Mouse (Mus musculus) frontal cortex, postnatal 36 days (tissue): ENCODE measurements around the gene Usp17la.
"Not testable (repeated sequence)": the region's sequence is repeated elsewhere in the genome, so short reads cannot be mapped to it uniquely, and the experiment has no call there.

Experiments used
- DNase-seq, 2 experiments: peaks; one replicate each; pipeline ENCODE4 v3.0.0; 2022; ENCODE audit warnings: low spot score in 2 of 2

Usp17la gene

DNA sequence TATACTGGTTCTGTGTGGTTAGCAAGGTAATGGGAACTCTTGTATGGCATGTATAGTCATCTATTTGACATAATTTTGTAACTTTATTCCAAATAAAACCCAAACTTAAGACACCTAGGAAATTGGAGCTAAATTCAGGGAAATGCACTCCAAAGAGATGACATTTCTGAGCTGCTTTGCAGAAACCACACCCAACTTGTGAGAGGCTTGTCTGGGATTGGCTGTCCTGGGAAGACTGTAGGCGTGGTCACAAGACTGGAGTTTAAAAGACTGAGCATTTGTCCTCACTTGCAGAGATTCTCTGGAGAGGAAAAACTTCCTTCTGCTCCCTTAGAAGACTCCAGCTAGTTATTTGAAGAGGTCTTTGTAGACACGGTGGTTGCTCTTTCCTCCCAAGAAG is at the start of gene Usp17la:
TSS of gene Usp17la (plus strand) at position 301 of the 400 bp plus-strand sequence.
- not testable (repeated sequence) for DNase-seq

DNA sequence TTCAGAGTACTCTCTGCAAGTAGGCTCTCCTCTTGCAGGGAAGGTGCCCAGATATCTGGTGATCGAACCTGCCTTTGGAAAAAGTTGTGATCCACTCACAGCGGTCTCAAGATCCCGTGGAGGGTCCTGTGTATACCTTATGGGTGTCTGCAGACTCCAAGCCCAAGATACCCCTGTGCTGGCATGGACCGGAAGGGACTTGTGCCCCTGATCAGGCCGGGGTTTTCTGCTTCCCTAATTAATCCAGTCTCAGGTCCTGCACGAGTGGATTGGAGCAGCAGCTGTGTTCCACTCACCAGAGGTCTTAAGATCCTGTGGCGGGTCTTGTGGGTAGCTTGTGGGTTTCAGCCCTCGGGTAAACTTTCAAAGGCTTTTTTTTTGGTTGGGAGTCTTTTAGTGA is 46.5 kb upstream of the Usp17la start:
- DNase-seq: not testable (repeated sequence)

DNA sequence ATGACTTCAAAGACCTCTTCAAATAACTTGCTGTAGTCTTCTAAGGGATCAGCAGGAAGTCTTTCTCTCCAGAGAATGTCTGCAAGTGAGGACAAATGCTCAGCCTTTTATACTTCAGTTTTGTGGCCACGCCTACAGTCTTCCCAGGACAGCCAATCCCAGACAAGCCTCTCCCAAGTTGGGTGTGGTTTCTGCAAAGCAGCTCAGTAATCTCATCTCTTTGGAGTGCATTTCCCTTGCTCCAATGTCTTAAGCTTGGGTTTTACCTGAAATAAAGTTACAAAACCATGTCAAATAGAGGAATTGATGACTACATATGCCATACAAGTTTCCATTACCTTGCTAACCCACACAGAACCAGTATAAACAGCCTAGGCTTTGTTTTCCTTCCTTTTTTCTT is 14.3 kb upstream of the Usp17la start, which contains the start of gene Usp17lb:
TSS of gene Usp17lb (minus strand) at position 101 of the 400 bp plus-strand sequence.
- DNase-seq: no peak

DNA sequence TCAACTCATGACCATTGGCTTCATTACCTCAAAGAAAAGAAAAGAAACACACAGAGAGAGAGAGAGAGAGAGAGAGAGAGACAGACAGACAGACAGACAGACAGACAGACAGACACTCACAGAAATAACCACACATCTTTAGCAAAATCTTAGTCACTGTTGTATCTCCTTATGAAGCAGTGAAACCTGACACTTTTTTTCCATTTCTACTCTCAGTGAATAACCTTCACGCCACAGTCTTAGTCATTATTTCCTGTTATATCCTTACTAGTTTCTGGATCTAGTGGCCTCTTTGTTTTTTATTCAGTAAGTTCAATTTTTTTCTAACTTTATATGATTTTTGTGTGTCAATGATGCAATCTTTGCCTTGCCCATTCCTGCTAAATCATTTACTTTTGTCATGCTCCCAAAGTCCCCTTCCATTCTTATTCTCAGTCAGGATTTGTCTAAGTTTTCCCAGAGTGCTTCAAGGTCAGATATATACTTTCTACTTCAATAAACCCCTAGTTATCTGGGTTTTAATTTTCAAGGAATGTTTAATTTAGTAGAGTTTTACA is 13.0 kb upstream of the Usp17la start:
- no peak for DNase-seq

DNA sequence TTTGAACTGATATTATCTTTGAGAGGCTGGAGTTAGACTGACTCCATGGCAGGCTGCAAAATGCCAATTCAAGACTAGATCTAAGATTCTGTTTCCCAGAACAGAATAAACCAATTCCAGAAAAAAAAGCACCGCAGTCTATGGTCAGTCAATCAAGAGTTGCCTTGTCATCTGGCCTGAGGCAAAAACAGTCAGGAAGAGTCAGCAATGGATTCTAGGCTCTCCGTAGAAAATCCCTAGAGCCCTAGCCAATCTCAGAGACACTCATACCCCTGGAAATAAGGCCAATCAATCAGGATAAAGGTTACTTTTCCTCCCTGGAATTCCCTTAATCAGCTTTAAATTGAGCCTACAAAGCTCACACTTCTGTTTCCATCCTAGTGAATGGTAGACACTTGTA is 5.3 kb upstream of the Usp17la start:
- DNase-seq: not testable (repeated sequence)

DNA sequence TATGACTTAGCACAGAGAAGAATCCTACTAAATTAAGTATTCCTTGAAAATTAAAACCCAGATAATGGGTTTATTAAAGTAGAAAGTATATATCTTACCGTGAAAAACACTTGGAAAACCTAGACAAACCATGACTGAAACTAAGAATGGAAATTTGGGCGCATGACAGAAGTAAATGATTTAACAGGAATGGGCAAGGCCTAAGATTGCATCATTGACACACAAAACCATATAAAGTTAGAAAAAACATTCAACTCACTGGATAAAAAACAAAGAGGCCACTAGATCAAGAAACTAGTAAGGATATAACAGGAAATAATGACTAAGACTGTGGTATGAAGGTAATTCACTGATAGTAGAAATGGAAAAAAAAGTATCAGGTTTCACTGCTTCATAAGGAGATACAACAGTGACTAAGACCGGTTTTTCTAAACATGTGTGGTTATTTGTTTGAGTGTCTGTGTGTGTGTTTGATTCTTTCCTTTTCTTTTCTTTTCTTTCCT is 1.5 kb upstream of the Usp17la start:
- DNase-seq: no peak

DNA sequence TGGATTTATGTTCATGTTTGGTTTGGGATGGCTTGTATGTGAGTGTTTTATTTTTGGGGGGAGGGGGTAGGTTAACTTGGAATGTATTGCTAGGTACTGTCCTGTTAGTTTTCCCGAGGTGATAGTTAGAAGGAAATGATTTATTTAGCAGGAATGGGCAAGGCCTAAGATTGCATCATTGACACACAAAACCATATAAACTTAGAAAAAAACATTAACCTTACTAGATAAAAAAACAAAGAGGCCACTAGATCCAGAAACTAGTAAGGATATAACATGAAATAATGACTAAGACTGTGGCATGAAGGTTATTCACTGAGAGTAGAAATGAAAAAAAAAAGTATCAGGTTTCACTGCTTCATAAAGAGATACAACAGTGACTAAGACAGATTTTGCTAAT is 874 bp downstream of the Usp17la start:
- DNase-seq: no peak

DNA sequence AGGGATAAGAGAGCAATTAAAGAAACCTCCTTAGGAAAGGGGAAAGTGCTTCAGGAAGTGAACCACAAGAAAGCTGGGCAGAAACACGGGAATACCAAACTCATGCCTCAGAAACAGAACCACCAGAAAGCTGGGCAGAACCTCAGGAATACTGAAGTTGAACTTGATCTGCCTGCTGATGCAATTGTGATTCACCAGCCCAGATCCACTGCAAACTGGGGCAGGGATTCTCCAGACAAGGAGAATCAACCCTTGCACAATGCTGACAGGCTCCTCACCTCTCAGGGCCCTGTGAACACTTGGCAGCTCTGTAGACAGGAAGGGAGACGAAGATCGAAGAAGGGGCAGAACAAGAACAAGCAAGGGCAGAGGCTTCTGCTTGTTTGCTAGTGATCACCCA is 4.6 kb downstream of the Usp17la start:
- no peak for DNase-seq

DNA sequence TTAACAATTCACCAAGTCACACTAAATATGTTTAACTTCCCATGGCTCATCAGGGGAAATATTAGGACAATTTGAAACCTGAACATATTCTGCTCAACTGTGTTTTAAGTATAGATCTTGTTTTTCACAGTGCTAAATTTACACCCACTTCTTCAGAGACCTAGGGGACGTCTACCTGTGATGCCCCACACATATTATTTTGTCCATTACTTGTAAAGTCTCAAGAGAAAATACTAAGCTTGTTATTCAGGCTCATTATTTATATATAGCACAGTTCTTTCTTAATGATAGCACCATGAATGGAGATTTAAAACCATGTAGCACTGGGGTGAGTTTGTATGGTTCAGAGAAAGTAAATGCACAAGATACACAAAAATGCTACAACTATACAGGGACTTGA is 20.9 kb downstream of the Usp17la start, which contains the start of gene Olfr665:
TSS of gene Olfr665 (plus strand) at position 301 of the 400 bp plus-strand sequence.
- no peak for DNase-seq

DNA sequence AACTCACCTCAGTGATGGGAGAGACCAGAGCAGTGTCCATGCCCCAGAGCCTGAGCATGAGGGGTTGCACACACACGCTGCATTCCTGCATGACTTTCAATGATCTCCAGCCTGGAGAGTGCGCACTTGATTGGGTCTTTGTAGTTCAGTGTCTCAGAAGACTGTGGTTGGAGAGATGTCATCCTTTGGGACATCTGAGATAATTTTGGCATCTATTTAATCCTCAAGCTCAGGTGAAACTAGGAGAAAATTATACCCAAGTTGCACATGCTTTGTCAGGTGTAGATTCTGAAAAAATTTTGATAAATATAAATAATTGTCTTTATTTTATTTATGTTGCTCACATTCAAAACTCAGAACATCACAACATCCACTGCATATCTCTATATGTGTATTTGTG is 39.0 kb downstream of the Usp17la start, which contains the start of gene Olfr666:
TSS of gene Olfr666 (minus strand) at position 101 of the 400 bp plus-strand sequence.
- no peak for DNase-seq
